8 mouse cellular contexts compared by ENCODE assay signal in genomic region chr6:87887594-87888233, GRCm38 (mm10). TPM values are rescaled to one million over a fixed set of nuclear protein-coding genes. Genes with fewer than 3 reads are reported as not detected.
DNase-seq lines count a peak whose midpoint lies in the region; ATAC-seq lines count a peak whose summit lies in the region.

Gene Copg1 (plus strand): TSS chr6:87887814.

- H3K4me2 ChIP-seq in kidney, embryonic 15.5 days = peak within 1 kb of the TSS; percentile 70

- peaks cover 7% of the 10 kb centered on the region for H3K4me1 ChIP-seq in heart, embryonic 10.5 days
- peaks cover 13% of the 10 kb centered on the region for H3K4me1 ChIP-seq in kidney, embryonic 15.5 days

- under 1% methylated on average over 31 of the region's 31 CpGs for WGBS in heart, embryonic 10.5 days
- WGBS in kidney, embryonic 15.5 days = under 1% methylated on average over 31 of the region's 31 CpGs

- peak; percentile 96 for ATAC-seq in erythroblast, adult 5-6 weeks (replicated peaks; ENCODE audit: low FRiP score, poor library complexity, severe bottlenecking)
- ATAC-seq in kidney, embryonic 15.5 days (replicated peaks; ENCODE audit: low FRiP score) = peak; percentile 97
- ATAC-seq in monocyte, adult 5-6 weeks (replicated peaks; ENCODE audit: insufficient number of reproducible peaks, low FRiP score, low TSS enrichment, poor library complexity, severe bottlenecking) = peak; percentile 97

- peak within 1 kb of the TSS; percentile 69 for H3K4me3 ChIP-seq in heart, embryonic 10.5 days
- H3K4me3 ChIP-seq in kidney, embryonic 15.5 days (replicated peaks) = peak within 1 kb of the TSS; percentile 69

- peak within 1 kb of the TSS; percentile 88 for H3K9ac ChIP-seq in kidney, embryonic 15.5 days

- peak; percentile 100 for DNase-seq in B cell, adult 2 months
- DNase-seq in brain, adult 2 months (ENCODE audit: low read depth, low spot score) = peak; percentile 99
- peak; percentile 100 for DNase-seq in heart, embryonic 10.5 days (ENCODE audit: low spot score)
- peak; percentile 100 for DNase-seq in liver
- peak; percentile 100 for DNase-seq in spleen, postnatal 4 days (ENCODE audit: low spot score in 2 of 2)

- no peaks in the 10 kb centered on the region for H3K27me3 ChIP-seq in heart, embryonic 10.5 days (ENCODE audit: insufficient read depth, poor library complexity, severe bottlenecking)
- H3K27me3 ChIP-seq in kidney, embryonic 15.5 days = no peaks in the 10 kb centered on the region

- H3K27ac ChIP-seq in heart, embryonic 10.5 days = peak within 1 kb of the TSS; percentile 93
- peak within 1 kb of the TSS; percentile 86 for H3K27ac ChIP-seq in kidney, embryonic 15.5 days

- H3K36me3 ChIP-seq in heart, embryonic 10.5 days = peaks cover 40% of the 10 kb centered on the region
- H3K36me3 ChIP-seq in kidney, embryonic 15.5 days = peaks cover 39% of the 10 kb centered on the region

- no peaks in the 10 kb centered on the region for H3K9me3 ChIP-seq in heart, embryonic 10.5 days
- no peaks in the 10 kb centered on the region for H3K9me3 ChIP-seq in kidney, embryonic 15.5 days (replicated peaks)

RNA-seq across cellular contexts. Expression of gene Copg1, which starts in this region (rescaled TPM):
- 11.1 and 11.5 TPM in 2 replicates for total RNA-seq in erythroblast, adult 5-6 weeks (2015; ENCODE audit: low replicate concordance)
- 14.5 and 20.5 TPM in 2 replicates for total RNA-seq in erythroblast, adult 5-6 weeks (2017; ENCODE audit: low replicate concordance)
- 173 and 179 TPM in 2 replicates for polyA plus RNA-seq in heart, embryonic 10.5 days (2016; fragmentation: Nextera tagmentation; extraction: Ambion mirVana)
- polyA plus RNA-seq in kidney, embryonic 15.5 days (2015; fragmentation: Nextera tagmentation; extraction: Ambion mirVana) = 159 and 164 TPM in 2 replicates
- total RNA-seq in monocyte, adult 5-6 weeks (2017) = 71.4 to 93.1 TPM (median 76.4 TPM) in 3 replicates

Comparison
In these comparisons a context has a peak if more than half of its experiments do, and no peak if none do; other contexts are left out.
1. Peak in every context shown above with its lines: DNase-seq, ATAC-seq, H3K4me3 ChIP-seq and H3K27ac ChIP-seq.